Comparison of ENCODE assay signal across 1 mouse cellular context in the genomic region with DNA sequence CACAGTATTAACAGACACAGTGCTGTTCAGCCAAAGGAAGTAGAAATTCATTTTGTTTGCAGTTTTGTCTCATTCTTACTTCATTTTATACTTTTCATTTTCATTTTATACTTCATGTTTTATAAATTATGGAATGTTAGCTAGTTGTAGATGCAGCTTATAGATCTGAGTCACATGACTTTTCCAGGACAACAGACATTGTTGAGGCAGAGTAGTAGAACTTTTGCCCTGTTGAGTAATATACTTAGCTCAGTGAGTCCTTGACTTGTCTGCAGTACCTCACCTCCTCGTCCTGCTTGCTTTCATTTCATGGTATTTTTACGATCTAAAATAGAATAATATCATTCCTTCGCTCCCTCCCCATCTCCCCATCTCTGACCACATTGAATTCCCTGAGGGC.
TF ChIP-seq lines count a peak whose summit lies in the region.

No protein-coding gene starts in this region.

TF ChIP-seq in MEL, 35 proteins besides CTCF, POLR2A, EP300 and RAD21:
- TF ChIP-seq USF1 (IDR thresholded peaks at IDR 0.05; ENCODE audit: low read depth, low read length) = peak; percentile 52
- TF ChIP-seq POLR2AphosphoS5 (IDR thresholded peaks at IDR 0.05; ENCODE audit: borderline replicate concordance, low read depth, low read length) = no peak
